Mouse (Mus musculus): Measurements from ENCODE around the gene Ttl.

DNA sequence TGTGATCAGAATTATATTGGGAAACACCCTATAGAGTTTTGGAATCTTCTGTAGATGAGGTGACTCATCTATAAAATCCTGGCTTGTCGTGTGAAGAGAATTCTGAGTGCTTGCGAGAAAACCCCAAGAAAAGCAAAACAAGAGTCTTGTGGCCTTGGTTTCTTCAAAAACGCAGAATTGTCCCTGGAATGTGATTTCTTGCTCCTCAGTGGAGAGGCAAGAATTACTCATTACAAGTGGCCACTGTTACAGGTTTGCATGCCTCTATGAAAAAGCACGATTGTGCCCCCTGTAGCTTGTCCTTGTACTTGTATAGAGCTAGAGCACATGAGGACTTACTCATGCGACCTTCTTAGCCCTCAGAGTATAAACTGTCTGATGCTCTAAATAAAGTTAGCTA is 30.4 kb upstream of the Ttl start:
- TF ChIP-seq POLR2A (IDR thresholded peaks at IDR 0.05; ENCODE audit: borderline replicate concordance, control insufficient read depth, low read depth, low read length) (no peak), CTCF (IDR thresholded peaks at IDR 0.05; ENCODE audit: control insufficient read depth, insufficient read depth, low read length) (no peak)

Data from bone marrow, adult 2 months (tissue).